Mouse (Mus musculus): ENCODE measurements around the gene Cdkal1.
A peak's percentile ranks its signal among the peaks of the same experiment; 100 is the strongest.

The Cdkal1 gene

DNA sequence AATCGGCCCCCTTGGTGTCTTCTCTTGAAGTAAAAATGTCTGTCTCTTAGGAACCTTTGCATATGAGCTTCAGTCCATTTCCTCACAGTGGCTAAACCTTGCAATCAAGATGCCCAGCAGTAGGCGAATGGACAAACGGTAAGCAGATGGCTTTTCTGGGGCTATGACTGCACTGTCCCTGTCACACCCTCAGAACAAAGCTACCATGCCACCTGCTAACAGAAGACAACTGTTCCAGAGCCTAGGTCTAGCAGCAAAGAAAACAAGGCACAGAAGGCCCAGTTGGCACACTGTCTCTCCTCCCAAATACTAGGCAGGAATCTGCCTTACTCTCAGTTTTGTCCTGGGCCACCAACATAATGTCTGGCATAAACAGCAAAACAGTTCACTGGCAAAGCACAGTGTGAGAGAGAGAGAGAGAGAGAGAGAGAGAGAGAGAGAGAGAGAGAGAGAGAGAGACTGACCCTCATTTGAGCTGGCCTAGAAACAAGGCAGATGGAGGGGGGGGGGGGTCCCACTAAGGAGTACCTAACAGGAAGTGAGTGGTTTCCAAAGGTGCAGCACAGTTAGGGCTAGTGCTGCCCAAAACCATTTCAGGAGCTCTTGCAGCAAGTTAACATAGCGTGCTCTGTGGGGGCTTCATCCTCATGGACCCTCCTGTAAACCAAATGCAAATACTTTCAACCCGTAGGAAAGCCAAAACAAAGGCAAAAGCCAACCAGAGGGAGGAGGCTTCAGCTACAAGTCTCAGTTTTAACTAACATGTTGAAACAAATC, 95.6 kb downstream of the Cdkal1 start:
- no peak for DNase-seq

DNA sequence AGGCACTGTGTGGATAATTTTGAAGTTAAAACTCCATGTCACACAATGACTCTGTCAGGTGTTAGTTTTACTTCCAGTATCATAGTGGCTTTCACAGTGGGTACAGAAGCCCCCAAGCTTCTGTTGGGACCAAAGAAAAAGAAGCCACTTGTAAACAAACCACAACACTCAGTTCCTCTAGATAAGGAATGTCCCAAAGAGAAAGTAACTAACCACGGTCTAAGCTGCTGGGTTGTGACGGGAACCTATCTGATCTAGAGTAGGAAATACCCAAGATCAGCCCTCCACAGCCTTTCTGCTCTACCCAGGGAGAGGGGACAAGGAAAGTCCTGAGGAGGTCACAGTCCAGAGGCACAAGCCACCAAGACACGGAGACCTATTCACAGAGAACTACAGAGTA, 99.4 kb downstream of the Cdkal1 start:
- DNase-seq = no peak

DNA sequence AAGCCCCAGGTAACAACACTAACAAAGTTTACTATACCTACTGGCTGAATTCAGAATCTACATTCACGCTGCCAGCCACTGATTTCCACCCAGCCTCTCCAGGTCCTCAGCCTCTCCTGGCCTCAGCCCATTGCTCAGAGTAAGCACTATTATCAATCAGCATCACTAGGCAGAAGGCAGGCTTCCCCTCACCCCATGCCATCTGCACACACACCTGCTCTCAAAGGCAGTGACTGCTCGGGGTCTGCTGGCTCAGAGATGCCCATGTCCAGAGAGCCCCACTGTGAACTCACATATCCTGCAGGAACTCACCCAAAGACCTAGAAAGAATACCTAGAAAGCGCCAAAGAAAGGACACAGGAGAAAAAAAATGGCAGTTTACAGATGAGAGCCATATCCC, 102.2 kb downstream of the Cdkal1 start:
- DNase-seq = no peak

DNA sequence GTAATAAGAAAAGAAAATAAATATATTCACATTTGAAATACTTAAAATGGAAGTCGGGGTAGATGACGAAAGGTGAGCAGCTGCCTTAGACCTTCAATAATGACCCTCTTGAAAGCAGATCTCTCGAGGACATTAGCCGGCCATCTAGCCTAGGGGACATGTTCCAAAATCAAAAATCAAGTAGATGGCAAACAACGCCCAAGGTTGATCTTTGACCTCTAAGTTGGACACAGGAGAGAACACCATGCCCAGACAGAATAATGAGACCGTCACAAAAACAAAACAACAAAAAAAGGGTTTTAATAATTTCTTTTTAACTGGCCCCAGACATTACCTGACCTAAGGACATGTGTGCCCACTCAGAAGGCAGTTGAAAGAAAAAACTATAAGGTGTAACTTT, 103.4 kb downstream of the Cdkal1 start:
- DNase-seq = no peak

DNA sequence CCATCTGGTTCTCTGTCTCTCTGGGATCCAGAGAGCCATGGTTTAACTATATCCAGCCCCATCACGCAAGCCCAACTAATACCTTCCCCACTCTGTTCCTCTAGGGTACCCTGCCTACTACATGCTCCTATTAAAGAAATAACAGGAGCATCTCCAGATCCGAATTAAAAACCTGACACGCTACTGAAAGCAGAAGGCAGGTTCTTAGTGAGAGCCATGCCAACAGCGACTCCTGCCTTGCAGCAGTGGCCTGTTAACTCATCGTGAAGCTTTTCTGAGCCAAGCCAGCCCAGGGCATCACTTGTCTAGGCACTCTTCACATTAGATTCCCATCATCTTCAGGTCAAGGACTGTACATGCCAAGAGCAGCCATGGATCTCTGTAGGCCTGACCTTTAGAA, 104.3 kb downstream of the Cdkal1 start:
- no peak for DNase-seq

DNA sequence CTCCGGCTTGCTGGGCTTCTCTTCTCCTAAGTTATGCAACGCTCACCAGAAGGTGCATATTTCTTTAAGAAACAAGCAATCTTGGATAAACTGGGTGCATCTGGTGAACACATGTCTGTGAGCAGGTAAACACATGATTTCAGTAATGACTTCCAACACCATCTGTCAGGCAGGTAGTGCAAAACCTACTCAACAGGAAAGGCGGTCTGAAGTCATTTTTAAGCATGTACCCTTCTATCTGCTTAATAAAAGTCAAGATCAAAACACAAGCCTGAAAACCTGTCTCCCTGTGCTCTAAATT, 108.2 kb downstream of the Cdkal1 start:
- no peak for DNase-seq

DNA sequence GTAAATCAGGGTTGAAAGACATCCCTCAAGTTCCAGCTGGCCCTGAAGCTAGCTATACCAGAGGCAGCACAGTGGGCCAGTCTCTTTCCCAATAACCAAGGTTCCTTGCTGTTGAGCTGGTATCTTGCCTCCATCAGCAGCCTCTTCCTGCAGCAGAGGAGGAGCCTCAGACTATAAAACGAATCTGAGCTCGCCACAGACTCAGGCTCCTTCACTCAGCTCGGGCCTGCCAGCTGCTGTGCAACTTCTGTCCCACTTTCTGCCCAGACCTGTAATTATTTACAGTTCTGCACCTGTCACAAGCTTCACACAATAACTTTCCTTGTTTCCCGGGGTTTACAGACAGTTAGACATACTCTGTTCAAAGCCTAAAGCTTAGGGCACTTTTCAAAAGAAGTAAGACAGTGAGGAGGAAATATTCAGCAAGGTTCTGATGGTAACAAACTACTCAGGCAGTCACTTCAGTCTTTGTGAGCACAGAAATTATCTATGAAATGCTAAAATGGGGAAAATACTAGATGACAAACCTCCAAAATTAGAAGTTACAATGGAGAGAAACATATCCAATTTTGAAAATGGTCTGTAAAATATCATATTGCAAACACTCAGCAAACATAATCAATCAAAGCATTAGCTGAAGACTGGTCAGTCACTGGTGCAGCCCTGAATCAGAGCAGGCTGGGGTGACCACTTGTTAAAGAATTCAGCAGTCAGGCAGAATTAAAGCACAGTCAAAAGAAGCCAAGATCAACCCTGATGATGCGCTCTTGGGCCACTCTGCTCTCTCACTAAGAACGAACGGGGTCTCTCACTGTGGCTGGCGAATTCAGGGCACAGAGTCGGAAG, 108.8 kb downstream of the Cdkal1 start:
- DNase-seq = no peak

DNA sequence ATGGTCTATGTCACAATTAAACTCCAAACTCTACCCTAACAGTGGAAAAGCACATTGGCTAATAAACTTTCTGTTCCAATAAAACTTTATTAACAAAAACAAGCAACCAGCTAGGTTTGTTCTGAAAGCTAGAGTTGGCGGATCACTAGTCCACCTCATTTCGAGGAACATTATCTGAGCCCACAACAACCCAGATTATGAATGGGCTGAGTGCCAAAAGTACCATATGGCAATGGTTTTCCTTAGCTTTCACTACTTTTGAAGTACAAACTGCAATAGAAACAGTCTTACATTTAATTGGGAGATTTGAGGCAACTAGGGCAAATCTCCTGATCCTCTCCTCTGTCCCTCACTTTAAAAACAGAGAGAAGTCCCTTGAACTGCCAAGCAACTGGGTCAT, 110.4 kb downstream of the Cdkal1 start:
- DNase-seq = no peak

DNA sequence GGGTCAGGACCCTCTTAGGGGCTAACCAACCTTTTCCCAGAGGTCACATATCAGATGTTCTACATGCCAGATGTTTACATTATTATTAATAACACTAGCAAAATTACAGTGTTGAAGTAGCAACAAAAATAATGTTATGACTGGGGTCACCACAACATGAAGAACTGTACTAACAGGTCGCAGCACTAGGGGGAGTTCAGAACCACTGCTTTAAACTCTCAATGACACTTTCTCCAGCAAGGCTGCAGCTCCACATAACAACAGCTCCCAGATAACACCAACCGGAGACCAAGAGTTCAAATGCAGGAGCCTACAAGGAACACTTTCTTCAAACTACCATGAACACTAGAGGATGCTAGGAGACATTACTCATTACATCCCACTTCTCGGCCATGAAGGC, 111.3 kb downstream of the Cdkal1 start:
- DNase-seq = peak; percentile 43

DNA sequence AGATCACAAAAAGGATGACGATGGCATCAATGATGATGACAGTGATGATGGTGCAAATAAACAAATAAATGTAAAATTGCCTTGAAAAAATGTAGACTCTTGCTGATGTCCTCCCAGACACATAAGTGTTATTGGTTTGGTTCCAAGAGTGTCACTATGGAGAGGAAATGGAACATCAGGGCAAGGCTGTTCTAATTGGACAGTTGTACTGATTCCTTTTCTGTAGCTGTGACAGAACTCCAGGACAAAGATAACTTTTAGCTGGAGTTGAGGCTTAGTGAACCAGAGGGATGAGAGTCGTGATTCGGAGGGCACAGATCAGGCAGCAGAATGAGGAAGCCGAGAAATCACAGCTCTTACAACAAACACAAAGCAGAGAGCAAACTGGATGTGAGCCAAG, 111.7 kb downstream of the Cdkal1 start:
- DNase-seq = peak; percentile 19

DNA sequence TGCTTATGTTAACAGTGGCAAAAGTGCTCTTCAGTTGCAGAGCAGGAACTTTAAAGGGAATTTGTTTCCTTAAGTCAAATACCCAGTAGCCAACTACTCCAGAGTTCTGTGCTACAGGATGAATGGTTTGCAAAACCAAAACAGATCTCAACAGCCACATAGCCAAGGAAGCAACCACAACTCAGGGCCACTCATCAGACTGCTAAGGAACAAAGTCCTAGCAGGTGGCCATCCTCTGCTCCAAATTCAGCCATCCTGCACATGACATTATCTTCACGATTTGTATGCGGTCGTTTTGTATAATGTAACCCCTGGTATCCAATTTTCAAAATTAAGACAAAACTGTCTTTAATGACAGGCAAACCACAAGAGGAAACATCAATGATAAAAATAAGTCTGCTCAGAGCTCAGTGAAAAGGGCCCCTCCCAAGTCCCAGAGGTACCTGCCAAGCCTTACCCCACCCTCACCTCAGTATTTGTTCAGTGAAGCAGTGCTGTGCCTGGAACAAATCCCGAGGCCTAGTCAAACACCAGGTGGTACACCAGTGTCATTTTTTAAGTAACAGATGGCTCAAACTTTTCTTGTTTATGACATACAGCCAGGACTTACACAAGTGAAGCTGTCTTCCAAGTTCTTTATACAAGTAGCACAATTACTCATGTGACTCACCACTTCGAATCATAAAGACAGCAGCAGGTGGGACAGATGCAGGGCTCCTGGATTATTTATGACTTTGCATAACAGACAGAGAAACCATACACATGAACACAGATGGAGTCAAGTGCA, 117.6 kb downstream of the Cdkal1 start:
- no peak for DNase-seq

DNA sequence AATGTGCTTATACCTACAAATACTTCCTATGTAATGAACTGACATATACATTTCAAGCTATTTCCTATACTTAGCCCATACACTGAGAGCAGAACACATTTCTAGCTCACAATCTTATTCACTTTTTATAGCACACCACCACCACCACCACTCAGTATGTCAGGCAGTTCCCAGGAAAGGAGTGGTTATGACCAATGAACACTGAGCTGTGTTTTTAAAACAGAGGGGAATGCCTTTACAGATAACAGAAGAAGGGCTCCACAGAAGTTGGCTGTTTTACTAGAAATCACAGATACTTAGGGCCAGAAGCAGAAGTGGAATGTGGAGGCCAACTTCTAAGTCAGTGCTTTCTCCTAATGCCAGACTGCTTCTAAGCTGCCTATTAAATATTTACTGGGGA, 121.0 kb downstream of the Cdkal1 start:
- no peak for DNase-seq

DNA sequence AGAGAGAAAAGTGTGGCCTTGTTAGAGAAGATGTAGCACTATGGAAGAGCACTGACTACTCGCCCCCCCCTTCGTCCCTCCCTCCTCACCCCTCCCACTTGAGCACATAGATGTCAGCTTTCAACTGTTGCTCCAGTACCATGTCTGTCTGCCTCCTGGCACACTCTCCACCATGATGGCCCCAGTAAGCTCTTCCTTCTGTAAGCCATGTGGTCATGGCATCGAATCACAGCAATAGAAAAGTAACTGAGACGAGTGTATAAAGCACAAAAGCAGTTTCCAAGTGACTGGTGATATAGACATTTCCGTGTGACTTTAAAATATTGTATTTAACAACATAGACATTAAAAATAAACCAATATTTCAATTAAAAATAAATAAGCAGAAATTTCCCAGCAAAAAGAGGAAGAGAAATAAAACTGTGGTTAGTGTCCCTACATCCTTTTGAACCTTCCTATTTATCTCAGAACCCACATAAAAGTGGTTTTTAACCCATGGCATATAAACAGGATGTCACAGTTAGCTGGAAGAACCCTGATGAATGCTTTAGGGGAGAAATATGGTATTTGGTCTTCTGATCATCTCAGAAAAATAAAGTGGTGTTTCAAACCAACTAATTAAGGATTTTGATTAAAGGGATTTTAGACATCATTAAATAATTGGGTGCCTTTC, 129.2 kb downstream of the Cdkal1 start:
- DNase-seq = no peak

DNA sequence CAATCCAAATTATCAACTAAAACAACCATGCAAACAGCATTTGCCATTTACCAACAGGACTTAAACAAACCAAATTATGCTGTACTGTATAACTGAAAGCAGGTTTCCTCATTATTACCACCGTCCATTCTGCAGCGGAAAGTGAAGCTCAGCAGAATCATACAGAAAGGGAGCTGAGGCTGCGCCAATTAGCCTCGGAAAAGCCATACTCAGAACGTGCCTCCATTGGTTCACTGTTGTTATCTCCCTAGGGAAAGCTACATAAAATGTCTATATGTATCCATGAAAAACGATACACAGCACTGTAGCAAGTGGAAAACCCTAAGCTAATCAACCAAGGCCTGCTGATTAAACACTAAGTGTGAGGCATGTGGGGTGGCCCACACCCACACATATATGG, 130.6 kb downstream of the Cdkal1 start:
- DNase-seq = no peak

DNA sequence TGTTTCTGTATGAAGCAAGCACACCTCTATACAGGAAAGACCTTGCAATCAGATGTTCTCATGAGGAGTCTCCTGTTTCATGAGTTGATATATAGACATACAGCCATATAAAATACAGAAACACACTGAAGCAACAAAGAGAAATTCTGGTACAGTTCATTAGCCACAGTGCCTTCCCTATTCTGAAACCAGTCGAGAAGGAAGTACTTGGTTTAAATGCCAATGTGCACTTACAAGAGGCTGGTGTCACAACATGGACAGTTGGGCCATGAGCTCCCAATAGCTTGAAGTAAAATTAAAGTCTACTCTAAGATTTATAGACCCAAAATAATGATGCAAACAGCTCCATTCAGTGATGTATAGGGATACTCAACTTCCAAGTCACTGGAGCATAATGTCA, 132.3 kb downstream of the Cdkal1 start:
- DNase-seq = no peak

DNA sequence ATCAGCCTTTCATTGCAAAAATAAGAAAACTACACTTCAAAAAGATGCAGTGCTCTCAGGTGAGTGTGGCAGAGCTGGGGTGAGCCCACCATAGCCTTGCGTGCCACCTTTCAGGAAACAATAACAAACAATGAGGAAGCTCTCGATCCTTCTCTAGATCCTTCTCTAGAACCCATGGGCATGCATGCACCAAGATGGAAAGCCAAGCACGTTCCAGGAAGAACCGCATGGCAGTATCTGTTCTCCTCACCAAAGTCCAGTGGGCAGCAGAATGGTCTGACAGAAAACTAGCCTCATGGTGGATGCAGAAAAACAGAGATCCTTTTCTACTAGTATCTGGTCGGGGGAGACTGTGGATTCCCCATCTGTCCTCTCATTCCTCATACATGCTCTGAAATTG, 134.3 kb downstream of the Cdkal1 start:
- no peak for DNase-seq

DNA sequence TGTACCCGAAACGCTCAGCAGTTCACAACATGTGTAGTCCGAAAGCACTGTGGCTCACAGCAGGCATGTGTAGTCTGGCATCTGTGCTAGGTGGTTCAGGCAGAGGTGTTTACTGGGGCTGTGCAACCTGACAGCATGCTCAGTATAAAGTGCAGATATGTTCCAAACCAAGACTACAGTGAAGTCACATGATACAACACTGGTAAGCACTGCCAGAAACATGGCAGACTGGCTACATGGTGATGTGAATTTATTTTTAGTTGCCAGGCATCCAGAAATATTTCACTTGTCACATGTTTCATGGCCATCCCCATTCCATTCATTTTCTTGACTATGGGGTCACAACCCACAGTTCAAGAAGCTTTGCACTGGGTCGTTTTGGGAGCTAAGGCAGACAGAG, 138.9 kb downstream of the Cdkal1 start:
- no peak for DNase-seq

DNA sequence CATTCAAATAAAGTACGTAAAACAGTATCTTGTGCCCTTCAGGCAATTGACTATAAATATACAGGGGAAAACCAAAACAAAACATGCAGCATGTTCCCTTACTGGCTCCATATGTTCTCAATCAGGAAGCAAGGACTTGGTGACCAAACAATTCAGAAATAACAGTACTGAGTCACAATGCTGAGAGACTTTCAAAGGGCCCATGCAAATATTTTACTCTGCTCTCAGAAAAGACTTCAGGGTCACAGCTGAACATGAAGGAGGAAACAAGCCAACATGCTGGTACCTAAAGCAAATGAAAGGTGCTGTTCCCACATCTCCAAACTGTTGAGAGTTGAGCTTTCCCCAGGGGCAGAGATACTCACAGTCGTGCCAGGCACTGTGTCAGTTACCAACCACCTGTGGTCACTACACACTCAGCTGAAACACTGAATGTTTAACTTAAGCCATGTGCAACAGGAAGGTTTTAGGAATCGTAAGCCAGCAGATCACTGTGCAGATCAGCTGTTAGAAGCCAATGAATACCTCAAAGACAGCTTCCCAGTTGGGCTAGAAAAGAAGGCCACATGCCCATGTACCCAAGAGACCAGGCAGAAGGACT, 140.1 kb downstream of the Cdkal1 start:
- no peak for DNase-seq

DNA sequence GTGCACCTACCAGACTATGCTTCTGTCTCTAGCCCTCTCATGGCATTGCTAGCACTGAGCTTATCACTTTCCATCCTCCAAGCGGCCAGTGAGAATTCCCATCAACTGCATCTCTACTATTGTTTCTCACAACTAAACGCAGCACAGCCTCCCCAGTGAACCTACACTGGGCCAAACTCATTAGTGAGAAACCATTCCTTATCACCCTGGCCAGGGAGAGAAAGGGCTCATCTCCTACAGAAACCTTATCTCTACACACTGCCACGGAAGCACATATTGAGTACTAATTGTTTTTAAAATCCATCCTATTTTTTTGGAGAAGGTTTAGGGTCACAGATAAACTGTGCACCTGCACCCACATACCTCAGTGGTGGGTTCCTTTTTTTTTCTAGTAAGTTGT, 147.9 kb downstream of the Cdkal1 start:
- DNase-seq = no peak

DNA sequence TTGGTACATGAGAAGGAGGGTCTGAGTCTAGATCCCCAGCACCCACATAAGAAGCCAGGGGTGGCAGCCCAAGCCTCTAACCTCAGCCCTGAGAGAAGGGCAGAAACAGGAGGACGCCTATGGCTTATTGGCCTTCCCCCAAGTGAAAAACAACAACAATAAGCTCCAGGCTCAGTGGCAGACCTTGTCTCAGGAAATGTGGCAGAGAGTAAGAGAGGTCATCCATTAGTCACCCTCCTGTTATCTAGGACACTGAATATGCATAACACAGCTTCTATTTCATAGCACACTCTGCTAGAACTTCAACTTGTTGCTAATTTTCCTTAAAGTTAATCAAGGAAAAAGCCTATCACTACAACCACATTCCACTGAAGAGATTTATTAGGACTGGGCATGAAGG, 154.1 kb downstream of the Cdkal1 start:
- DNase-seq = no peak

DNA sequence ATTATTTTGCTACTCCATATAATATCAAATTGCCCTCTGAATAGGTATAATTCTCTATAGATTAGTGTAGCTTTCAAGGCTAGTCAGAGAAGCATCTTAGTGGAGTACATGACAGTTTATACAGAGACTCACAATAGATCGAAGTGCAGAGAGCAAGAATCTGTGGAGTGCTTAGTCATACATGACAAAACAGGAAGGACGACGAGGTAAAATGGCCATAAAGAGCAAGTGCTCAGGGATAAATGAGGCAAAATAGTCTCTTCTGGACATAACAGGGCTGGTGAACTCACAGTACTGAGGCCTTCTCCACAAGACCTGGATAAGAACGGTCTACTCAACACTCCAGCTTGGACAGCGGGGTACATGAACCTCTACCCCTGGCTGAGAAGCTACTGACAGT, 155.6 kb downstream of the Cdkal1 start:
- no peak for DNase-seq

DNA sequence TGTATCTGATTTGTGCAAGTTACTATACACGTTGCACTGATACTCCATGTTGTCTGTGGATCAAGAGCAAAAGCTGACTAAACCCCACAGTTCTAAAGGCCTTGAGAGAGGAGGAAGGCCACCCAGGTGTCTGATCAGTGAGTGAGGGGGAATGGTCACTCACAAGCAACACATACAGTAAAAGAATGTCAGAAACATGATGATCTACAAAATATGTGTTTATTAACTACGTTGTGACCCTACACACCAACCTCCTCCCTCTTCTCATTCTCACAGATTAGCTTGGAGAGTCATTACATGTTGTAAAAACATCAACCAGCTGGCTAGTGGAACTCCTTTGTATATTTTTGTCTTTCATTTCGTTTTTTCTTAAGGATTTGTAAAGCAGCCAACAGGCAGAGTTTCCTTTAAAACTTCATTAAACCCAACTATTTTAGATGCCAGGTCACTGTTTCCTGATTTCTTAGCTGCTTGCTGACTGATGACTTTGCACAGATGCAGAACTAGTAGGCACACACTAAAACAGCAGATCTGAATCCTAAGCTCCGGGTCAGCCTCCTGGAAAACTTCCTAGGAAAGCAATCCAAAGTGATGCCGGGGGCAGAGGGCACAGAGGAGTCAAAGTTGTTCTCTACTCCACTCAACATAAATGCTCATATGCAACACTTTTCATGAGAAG, 157.0 kb downstream of the Cdkal1 start:
- peak; percentile 56 for DNase-seq
